Mouse (Mus musculus) spleen, postnatal 14 days (tissue): ENCODE results near the gene D330020A13Rik.
"Not testable (repeated sequence)": the region's sequence is repeated elsewhere in the genome, so short reads cannot be mapped to it uniquely, and the experiment has no call there.

ENCODE experiments used
- DNase-seq, 2 experiments: peaks; one replicate each; pipeline ENCODE4 v3.0.0; 2021 to 2022; ENCODE audit warnings: low spot score in 2 of 2

D330020A13Rik gene

DNA sequence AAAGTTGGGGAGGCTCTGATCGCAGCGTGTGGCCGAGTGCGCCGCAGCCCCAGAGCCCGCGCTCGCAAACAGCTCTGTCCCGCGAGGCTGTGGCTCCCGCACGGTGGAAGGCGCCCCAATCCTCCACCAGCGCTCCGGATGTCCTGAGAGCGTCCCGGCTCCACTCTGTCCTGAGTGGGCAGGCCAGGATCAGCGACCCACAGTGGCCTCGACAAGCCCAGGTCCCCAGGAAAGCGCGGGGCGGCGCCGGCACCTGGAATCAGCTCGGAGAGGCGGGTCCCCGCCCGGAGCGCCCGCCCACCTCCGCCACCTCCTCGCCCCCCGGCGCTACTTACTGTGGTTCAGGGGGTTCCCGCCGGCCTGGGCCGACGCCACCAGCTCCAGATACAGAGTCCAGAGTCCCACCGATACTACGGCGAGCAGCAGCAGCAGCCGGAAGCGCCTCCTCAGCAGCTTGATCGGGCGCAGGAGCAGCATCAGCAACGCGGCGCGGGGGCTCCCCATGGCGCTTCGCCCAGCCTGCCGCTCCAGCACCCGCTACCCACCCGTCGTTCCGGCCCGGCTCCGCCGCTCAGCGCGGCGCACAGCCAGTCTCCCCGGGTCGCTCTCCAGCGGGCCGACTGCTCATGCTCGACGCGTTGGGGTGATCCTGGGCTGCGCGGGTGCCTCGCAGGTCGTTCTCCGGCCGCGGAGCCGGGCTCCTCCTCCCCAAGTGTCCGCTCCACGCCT lies at the start of gene D330020A13Rik, which contains the start of gene B4galnt3:
Gene D330020A13Rik (plus strand): TSS at position 309 of the 729 bp plus-strand sequence.
Gene B4galnt3 (minus strand): TSS at position 504 of the 729 bp plus-strand sequence.
- DNase-seq: peak in 1 of 2 experiments; percentile 1

DNA sequence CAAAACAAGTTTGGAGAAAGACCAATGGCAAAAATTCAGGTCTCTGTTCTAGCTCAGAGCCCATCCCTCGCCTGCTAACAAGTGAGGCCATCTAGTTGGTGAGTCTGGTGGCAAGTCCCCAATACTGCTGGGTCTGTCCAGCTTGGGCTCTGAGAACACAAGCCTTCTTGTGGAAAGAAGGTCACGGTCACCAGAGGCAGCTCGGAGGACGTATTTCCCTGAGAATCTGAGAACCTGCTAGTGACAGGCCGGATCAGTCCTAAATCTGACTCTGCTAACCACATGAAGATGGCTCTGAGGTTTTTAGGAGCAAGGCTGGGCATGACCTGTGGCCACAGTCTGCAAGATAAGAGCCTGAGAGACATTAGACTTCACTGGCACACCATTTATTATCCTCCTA lies 47.5 kb upstream of the D330020A13Rik start:
- DNase-seq: no peak

DNA sequence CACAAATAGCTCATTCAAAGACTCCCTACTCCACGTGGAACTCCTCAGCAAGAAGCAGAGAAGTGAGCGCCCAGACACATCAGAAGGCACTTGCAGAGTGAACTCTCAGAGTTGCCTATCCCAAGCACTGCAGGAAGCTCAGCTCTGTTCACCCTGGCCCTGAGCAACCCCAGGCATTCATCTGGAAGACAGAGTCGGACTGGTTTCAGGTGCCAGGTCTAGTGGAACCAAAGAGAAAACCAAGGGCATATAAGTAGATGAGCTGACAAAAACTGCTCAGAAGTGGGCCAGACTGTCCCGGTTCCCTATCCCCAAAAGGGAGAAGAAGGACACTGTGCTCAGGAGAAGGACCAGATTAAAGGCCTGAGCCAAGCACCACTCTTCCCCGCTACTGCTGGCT lies 44.3 kb upstream of the D330020A13Rik start:
- no peak for DNase-seq

DNA sequence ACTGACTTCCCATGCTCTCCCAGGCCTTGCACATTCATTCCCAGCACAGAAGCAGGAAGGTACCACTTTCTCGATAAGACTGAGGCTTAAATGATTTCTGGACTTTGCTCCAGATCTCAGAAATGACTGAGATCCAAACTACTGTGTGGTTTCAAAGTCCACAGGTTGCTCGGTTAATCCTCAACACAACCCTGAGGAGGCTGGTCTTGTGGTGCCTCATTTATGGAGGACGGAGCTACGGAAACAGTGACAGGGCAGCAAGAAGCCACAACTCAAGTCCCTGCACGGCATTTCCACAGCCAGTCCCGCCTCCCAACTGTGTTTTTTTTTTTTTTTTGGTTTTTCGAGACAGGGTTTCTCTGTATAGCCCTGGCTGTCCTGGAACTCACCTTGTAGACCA lies 43.2 kb upstream of the D330020A13Rik start:
- DNase-seq: no peak

DNA sequence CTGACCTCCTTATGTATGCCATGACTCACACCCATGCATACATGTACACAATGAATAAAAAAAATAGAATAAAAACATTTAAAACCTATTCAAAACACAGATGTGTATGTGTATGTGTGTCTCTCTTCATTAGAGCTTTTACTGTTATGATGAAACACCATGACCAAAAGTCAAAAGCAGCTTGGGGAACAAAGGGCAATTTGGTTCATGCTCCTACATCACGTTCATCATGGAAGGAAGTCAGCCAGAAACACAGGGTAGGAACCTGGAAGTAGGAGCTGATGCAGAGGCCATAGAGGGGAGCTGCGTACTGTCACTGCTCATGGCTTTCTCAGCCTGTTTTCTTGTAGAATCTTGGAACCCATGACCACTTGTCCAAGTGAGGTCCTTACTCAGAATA lies 41.4 kb upstream of the D330020A13Rik start:
- DNase-seq: no peak

DNA sequence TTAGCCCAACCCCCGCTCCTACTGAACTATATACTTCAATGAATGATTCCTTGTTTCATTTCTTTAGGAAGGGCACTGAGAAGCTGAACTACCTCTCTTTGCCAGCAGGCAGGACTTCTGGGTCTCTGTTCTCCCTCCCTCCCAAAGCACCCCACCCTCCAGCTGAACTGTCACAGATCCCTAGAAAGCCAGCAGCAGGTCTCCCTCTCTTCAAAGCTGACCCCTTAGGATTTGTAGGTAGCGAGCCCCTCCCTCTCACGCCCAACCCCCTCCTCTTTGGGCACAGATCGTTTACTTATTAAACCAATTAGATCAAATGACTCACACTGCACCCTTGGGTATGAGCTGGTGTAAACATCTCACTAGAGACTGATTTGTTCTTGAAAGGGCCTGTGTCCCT lies 39.5 kb upstream of the D330020A13Rik start:
- no peak for DNase-seq

DNA sequence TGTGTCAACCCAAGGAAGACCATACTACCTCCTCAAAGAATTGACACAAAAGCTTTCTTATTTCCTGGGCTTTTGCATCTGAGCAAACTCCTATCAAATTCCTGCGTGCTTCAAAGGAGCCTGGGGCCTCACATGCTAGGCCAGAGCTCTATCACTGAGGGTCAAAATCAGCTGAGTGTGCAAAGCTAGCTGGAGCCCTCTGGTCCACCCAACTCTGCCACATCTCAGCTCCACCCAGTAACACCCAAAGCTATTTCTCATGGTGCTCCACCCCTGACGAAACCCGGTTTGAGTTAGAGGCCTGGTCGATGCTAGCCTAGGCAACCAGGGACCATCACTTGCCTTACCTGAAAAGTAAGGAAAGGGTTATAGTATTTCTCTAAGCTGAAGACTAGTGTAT lies 39.0 kb upstream of the D330020A13Rik start:
- no peak for DNase-seq

DNA sequence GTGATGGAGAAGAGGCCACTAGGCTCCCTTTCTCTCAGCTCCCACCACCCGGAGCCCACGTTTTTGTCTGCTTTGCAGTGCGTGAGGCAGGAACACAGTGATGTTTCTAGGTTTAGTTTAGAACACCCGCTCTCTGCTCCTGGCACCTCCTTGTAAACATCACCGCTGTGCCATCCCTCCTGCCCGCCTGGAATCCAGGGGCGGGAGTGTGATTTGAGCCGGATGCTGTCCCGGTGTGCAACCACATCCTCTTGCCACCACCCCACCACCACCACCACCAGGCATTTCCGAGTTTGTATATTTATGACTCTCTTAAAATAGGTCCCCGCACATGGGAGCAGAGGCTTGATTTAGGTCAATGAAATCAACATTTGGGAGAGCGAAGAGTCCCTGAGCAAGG lies 38.5 kb upstream of the D330020A13Rik start:
- no peak for DNase-seq

DNA sequence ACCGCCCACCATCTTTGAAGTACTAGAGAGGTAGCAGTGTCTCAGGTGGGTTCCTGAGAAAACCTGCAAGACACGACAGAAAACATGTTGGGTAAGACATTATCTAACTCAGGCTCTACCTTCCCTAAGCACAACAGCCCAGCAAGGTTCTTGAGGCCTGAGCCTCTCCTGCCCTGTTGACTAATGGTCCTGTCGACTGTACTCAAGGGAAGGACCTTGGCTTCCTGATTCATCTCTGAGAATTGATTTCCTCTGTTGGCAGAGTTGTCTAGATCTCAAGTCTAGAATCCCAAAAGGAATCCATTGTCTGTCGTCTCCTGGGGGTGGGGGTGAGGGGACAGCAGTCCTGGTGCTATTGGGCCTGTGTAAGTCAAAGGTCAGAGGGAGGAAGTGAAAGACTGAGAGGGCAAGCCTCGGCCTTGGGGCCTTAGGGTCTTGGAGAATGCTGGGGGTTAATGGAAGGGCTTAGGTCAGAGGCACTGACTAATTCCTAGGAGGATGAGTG lies 37.7 kb upstream of the D330020A13Rik start:
- DNase-seq: no peak

DNA sequence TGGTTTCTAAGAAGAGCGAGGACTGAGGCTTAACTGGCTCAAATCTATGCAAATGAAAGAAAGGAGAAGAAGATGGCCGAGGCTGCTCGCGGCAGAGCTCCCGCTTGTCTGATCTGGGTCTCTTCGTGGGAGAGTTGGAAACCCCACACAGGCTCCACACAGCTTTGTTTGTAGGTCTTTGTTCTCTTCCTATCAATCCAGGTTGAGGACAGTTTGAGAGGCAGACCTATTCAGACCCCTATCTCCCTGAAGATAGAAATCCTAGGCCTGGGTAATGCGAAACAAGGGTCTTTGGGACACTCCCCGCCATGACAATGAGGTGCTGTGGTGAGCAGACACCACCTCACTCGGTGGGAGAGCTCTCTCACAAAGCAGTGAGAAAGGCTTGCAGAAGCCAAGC lies 34.7 kb upstream of the D330020A13Rik start:
- DNase-seq: no peak

DNA sequence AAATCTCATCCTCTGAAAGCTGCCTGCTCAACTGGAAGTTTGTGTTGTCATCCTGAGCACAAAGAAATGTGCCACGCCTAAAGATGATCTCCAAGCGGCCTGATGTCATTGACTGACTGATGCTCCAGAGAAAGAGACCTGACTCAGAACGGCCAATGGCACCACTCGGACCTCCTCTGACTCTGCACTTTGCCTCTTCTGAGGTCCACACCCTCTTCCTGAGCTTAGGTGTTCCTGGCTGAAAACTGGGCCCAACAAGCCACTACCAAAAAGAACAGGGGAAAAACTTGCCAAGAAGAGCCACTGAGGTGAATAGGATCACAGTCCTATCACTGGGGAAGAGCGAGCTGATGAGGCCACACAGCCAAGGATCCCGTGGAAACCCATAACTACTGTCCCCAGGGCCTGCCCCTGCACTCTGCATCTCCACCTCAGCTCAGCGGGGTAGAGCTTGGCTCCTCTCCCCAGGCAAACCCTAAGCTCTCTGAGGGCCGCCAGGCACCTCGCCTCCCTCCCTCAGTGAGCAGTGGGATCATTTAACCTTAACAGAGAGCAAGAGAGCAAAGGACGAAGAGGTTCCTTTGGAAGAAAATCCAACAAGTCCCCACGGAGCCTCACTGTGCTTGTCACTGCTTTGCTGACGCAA lies 31.2 kb upstream of the D330020A13Rik start:
- no peak for DNase-seq

DNA sequence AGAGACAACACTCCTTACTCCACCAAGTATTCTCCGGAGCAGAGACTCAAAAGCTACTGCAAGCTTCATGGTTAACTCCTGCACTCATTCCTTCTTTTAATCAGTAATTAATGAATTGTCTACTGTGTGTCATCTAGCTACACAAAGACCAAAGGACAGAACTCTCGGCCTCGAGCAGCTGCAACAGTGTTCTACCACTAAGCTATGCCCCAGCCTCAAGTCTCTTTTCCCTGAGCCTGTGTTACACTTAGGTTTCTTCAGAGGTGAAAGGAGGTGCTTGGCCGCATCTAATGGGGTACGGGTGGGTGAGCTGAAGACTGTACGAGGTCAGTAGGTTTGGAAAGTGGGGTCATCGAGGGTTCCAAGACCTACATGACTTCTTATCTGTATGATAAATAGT lies 30.6 kb upstream of the D330020A13Rik start:
- DNase-seq: no peak

DNA sequence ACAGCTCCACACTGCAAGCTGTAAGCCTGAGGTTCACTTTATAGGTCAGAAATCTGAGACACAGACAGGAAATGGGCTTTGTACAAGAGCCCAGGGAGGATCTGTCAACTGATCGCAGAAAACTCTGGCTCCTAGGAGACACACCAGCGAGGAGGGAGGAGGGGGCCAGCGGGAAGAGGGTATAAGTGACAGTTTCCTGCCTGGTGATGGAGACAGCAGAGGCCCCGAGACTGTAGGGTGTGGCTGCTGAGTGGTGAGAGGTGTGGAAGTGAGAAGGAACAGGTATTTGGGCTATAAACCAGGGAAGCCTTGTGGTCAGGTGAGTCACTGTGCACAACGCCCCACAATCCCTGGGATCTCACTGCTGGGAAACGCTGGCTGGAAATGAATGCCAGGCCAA lies 30.0 kb upstream of the D330020A13Rik start:
- no peak for DNase-seq

DNA sequence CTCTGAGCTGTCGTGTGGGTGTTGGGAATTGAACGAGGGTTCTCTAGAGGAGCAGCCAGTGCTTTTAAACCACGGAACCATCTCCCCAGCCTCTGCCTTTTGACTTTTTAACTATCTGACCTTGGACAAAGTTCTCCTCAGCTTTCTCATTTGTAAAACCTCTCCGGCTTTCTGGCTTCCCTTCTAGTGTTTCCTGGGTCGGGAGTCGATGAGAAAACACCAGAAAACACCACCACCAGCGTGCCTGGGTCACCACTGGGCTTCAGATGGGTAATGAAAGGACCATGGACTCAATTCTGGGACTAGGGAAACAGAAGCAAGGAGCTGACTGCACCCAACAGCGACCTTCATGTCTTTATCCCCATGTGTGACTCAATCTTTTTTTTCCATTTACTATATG lies 20.0 kb upstream of the D330020A13Rik start:
- DNase-seq: no peak

DNA sequence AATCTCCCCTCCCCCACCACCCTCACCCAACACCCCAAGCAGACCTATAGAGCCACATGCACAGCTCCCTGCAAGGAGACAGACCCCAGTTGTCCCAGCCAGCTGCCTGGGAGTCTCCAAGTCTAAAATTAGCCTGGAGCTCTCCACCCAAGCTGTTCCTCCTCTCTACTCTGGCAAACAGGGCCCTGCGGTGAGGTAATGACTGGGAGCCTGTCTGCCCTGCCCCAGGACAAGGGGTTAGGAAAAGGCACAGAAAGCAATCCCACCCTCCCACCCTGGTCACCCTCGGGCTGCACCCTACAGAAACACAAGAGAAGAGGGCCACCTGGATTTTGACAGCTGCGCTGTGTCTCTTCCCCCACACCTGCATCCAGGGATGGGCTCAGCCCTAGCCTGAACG lies 19.3 kb upstream of the D330020A13Rik start:
- no peak for DNase-seq

DNA sequence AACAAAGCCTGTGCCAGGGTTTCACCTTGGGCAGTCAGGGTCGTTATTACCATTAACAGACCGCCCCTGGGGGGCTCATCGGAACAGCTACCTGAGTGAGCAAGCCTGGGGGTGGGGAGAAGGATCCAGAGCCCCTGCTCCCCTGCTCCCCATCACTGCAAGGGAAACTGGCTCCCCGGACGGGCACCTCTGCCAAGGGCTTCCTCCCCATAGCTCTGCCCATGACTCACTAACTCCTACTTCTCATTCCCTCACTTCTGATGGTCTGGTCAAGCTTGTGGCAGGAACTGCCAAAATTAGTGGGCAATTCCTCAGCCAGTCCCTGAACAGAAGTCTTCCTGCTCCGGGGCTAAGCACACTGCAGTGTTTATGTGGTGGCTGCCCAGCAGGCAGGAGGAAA lies 18.9 kb upstream of the D330020A13Rik start:
- no peak for DNase-seq

DNA sequence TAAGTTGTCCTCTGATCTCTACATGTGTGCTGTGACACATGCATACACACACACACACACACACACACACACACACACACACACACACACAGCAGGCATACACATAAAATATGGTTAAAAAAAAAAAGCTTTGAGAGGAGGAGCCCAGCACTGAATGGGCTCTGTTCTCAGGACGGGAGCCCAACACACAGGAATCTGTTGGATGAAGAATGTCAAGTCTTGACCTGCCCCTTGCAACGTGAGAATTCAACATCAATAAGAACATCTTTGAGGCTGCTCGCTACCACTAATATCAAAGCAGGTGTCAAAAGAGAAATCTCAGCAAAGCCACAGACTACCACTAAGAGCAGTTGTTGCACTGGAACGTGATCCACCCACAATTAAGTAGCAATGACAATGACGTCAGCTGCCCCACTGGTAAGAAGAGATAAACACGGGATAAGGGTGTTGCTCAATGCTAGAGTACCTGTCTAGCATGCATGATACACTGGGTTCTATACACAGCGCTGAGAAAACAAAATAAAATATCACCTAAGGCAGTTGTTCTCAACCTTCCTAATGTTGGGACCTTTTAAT lies 17.2 kb upstream of the D330020A13Rik start:
- no peak for DNase-seq

DNA sequence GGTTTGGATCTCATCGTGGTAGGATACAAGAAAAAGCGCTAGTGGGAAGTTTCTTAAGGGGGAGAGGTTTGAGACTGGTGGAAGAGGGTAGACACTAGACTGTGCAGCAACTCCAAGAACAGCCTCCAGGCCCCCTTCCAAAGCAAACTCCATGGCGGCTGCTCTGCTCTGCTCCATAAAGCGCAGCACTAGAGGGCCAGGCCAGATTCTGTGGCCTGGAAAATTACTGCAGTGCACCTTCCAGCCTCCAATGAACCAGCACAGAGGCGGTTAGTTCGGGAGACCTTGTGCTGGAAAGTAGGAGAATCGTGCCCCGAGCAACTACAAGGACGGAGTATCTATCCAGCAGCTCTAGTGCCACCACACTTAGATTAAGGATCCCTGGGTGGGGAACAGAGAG lies 6.9 kb upstream of the D330020A13Rik start:
- DNase-seq: no peak

DNA sequence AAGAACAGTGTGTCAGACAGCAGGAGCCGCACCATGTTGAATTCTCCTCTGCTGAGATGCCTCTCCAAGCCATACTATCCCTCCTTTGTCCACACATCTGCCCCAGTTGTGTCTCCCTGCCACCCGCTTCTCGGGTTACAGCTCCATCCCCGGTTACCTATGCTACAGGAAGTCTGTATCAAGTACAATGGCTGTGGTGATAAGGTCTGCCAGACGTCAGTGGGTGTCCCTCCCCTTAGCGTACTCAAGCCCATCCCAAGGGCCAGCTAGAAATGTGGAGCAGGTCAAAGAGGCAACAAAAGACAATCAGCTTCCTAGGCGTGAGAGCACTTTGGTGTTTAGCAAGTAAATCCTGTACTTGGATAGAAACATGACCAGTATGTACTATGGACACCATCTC lies 5.6 kb upstream of the D330020A13Rik start:
- DNase-seq: no peak

DNA sequence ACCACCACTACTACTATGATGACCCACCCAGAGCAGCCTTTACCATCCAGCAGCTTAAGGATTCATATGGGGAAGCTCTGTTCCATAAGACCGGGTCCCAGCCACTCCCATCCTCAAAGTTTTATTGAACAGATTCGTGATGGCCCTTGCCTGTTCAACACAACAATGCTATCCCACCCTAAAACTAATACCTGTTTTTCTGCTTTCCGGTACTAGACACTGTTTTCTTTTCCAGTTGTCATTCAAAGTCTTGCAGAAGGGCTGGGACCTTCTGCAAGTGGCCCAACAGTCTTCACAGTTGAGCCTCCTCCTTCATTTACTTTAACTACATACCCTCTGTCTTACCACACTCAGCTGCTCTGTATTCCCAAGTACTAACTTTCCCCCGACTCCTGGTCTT lies 4.7 kb upstream of the D330020A13Rik start:
- DNase-seq: no peak

DNA sequence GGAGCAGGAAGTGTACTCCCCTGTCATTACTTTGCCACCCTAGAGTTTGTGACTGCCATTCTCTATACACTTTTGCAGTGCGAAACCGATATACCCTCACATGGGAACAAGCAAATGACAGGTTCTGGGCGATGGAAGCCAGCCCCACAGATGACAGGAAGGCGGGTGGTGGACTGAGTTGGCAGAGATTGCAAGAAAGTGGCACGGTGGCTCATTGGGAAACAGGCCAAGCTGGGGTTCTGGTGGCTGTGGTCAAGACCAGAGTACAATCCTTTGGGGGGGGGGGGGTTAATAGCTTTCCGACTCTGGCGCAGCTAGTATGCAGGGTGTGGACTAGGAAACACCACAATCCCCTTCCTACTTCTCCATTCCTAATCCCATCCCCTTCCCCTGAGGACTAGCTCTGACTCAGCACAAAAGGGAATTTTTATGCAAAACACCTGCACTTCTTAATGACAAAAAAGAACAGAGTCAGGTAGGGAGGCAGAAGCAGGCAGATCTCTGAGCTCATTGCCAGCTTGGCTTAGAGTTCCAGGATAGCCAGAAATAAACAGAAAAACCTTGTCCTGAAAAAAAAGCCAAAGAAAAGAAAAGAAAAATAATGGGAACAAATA lies 2.7 kb upstream of the D330020A13Rik start:
- no peak for DNase-seq

DNA sequence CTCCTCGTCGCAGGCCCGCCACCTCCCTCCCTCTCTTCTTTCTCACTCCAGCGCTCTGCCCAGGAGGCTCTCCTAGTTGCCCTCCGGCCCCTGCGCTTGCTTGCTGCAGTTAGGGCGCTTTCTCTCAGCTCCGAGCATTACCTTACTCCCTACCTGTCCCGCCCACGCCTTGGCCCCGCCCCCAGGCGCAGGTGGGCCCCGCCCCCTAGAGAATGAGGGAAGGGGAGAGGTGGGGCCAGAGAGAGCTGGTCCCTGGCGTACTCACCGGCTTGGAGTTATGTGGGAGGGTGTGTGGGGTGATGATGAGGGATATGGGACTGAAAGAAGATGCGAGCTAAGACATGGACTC lies 595 bp downstream of the D330020A13Rik start:
- DNase-seq: peak in 1 of 2 experiments; percentile 3

DNA sequence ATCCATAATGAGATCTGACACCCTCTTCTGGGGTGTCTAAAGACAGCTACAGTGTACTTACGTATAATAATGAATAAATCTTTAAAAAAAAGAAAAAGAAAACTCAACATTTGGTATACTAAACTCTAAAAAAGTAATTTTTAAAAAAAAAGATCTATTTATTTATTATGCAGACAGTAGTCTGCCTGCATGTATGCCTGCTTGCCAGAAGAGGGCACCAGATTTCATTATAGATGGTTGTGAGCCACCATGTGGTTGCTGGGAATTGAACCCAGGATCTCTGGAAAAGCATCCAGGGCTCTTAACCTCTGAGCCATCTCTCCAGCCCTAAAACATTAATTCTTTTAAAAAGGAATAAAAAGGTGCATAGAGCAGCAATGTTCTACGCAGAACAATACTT lies 2.4 kb downstream of the D330020A13Rik start:
- DNase-seq: not testable (repeated sequence)
